ENCODE assay signal across 7 mouse cellular contexts in the genomic region with DNA sequence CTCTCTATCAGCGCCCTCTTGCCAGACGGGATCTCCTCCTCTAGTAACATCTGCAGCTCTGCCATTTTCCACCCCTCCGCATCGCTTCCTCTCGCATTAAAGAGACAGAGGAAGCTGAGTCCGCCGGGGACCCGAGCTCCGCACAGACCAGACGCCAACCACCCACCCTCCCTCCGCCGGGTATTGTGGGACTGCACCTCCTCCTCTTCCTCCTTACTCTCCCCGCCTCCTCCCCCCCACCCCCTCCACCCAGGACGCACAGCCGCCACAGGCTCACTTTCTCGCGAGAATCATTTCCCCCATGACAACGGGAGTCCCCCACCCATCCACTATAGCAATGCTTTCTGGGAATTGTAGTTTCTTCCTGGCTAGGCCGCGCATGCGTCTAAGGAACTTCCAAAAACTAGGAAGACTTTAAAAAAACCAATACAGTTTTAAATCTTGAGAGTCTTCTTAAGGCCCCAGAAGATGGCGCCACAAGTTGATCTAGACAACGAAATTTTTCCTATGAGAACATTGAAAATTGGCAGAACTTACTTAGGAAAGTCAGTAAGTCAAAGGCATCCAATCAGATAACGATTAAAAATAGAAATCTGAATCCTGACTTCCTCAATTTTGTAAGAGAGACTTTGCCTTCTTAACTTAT. TPM values are rescaled to one million over a fixed set of nuclear protein-coding genes. Genes with fewer than 3 reads are reported as not detected.
DNase-seq lines count a peak whose midpoint lies in the region; ATAC-seq lines count a peak whose summit lies in the region.

Abi1 (minus strand) TSS at position 241 of the 646 bp plus-strand sequence.

- H3K27me3 ChIP-seq in intestine, embryonic 16.5 days (replicated peaks; ENCODE audit: control insufficient read depth, insufficient read depth, low read length) = no peaks in the 10 kb centered on the region
- no peaks in the 10 kb centered on the region for H3K27me3 ChIP-seq in midbrain, embryonic 11.5 days (ENCODE audit: control insufficient read depth, insufficient read depth, low read length)

- H3K4me1 ChIP-seq in intestine, embryonic 16.5 days (ENCODE audit: control insufficient read depth, insufficient read depth, low read length) = peaks cover 8% of the 10 kb centered on the region
- peaks cover 4% of the 10 kb centered on the region for H3K4me1 ChIP-seq in midbrain, embryonic 11.5 days (ENCODE audit: control insufficient read depth, insufficient read depth, low read length)

- H3K9me3 ChIP-seq in intestine, embryonic 16.5 days (ENCODE audit: control insufficient read depth, low read length) = no peaks in the 10 kb centered on the region
- no peaks in the 10 kb centered on the region for H3K9me3 ChIP-seq in midbrain, embryonic 11.5 days (ENCODE audit: control insufficient read depth, low read length)

- intact Hi-C loops in left cerebral cortex, postnatal 36 days (cut with DNase I) = loop anchor here (1.0 to 2.0 kb wide), 2 partner anchors 28 to 145 kb away; partner anchors contain the start of genes Acbd5 and Pdss1

- peak within 1 kb of the TSS; percentile 97 for H3K9ac ChIP-seq in intestine, embryonic 16.5 days (ENCODE audit: low read depth, low read length)
- peak within 1 kb of the TSS; percentile 89 for H3K9ac ChIP-seq in midbrain, embryonic 11.5 days (ENCODE audit: low read length)

- ATAC-seq in intestine, embryonic 16.5 days = peak; percentile 97
- peak; percentile 97 for ATAC-seq in midbrain, embryonic 11.5 days (ENCODE audit: low FRiP score)

- H3K4me3 ChIP-seq in intestine, embryonic 16.5 days (ENCODE audit: low read length) = peak within 1 kb of the TSS; percentile 100
- peak within 1 kb of the TSS; percentile 77 for H3K4me3 ChIP-seq in midbrain, embryonic 11.5 days (ENCODE audit: low read depth, low read length)

- DNase-seq in adrenal gland, postnatal 10 days = peak; percentile 95
- peak; percentile 94 for DNase-seq in embryo, embryonic 9.5 days (ENCODE audit: extremely low spot score)
- peak; percentile 80 to 90 for DNase-seq in gastrocnemius, postnatal 4 days (ENCODE audit: low spot score in 2 of 2)
- DNase-seq in left cerebral cortex, postnatal 36 days (ENCODE audit: low spot score in 2 of 2) = peak; percentile 87 to 91
- DNase-seq in midbrain, embryonic 11.5 days (ENCODE audit: low spot score, missing footprints) = peak; percentile 99
- DNase-seq in spleen, adult 12 weeks (ENCODE audit: low spot score) = peak; percentile 81

- H3K4me2 ChIP-seq in intestine, embryonic 16.5 days (ENCODE audit: low read depth, low read length) = peak within 1 kb of the TSS; percentile 68
- peak within 1 kb of the TSS; percentile 77 for H3K4me2 ChIP-seq in midbrain, embryonic 11.5 days

- H3K36me3 ChIP-seq in intestine, embryonic 16.5 days (ENCODE audit: control insufficient read depth, insufficient read depth, low read length) = no peaks in the 10 kb centered on the region
- H3K36me3 ChIP-seq in midbrain, embryonic 11.5 days (ENCODE audit: control insufficient read depth, insufficient read depth, low read length) = no peaks in the 10 kb centered on the region

- 2% methylated on average over 24 of the region's 24 CpGs for WGBS in intestine, embryonic 16.5 days
- 3% methylated on average over 24 of the region's 24 CpGs for WGBS in midbrain, embryonic 11.5 days

- H3K27ac ChIP-seq in intestine, embryonic 16.5 days (ENCODE audit: low read length) = peak within 1 kb of the TSS; percentile 98
- H3K27ac ChIP-seq in midbrain, embryonic 11.5 days (ENCODE audit: low read depth, low read length) = peak within 1 kb of the TSS; percentile 92

RNA-seq across cellular contexts. Expression of gene Abi1, which starts in this region (rescaled TPM):
- total RNA-seq in adrenal gland, postnatal 10 days (2021) = 10 to 100 TPM; 57.6 to 57.8 TPM
- 10 to 100 TPM; 46.1 to 47.3 TPM for total RNA-seq in gastrocnemius, postnatal 4 days (2021)
- 52.1 and 54.0 TPM in 2 replicates for polyA plus RNA-seq in intestine, embryonic 16.5 days (2015; fragmentation: Nextera tagmentation; extraction: Ambion mirVana)
- 100 to 1,000 TPM; 143 to 145 TPM for total RNA-seq in left cerebral cortex, postnatal 36 days (2021)
- 40.6 and 47.3 TPM in 2 replicates for polyA plus RNA-seq in midbrain, embryonic 11.5 days (2014; fragmentation: Nextera tagmentation; extraction: Ambion mirVana)

Comparison
In these comparisons a context has a peak if more than half of its experiments do, and no peak if none do; other contexts are left out.
1. Peak in every context shown above with its lines: DNase-seq, ATAC-seq, H3K4me3 ChIP-seq and H3K27ac ChIP-seq.